Mouse (Mus musculus) gonadal fat pad, adult 2 months (tissue): ENCODE results near the gene Fam173a. TPM values are rescaled to one million over a fixed set of nuclear protein-coding genes. Genes with fewer than 3 reads are reported as not detected.
"Not testable (repeated sequence)": the region's sequence is repeated elsewhere in the genome, so short reads cannot be mapped to it uniquely, and the experiment has no call there.

ENCODE experiments used
- DNase-seq: peaks from one replicate; pipeline ENCODE4 v3.0.0-alpha.2; 2012; ENCODE audit warnings: low read depth
- polyA plus RNA-seq: library from polyadenylated mRNA; depleted of rRNA; stranded (reverse); fragments of >200 nt; gene quantifications from 2 replicates; pipeline ENCODE4 v1.2.3, GENCODE M21; 2012; rRNA removed

Gene Fam173a
- polyA plus RNA-seq, 1 experiment: 133 TPM

GRCm38 (mm10) chr17:25761561-25761970, 31.1 kb downstream of the Fam173a start:
- no peak for DNase-seq

GRCm38 (mm10) chr17:25760148-25760547, 32.6 kb downstream of the Fam173a start:
- no peak for DNase-seq

DNA sequence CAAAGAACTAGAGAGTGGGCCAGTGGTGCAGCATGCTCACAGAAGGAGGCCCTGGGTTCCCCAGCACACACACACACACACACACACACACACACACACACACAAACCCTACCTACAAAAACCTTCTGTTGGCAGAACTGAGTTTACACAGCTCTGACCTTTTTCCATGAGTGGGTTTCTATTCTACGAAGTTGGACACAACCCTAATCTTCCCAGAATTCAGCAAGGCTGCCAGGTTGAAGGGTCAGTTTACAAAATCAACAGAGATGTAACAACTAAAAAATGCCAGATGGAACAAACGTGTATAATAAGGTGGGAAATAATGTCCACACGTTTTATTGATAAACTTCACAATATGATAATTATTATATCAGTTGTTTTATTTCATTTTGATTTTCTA, 35.0 kb downstream of the Fam173a start:
- no peak for DNase-seq

DNA sequence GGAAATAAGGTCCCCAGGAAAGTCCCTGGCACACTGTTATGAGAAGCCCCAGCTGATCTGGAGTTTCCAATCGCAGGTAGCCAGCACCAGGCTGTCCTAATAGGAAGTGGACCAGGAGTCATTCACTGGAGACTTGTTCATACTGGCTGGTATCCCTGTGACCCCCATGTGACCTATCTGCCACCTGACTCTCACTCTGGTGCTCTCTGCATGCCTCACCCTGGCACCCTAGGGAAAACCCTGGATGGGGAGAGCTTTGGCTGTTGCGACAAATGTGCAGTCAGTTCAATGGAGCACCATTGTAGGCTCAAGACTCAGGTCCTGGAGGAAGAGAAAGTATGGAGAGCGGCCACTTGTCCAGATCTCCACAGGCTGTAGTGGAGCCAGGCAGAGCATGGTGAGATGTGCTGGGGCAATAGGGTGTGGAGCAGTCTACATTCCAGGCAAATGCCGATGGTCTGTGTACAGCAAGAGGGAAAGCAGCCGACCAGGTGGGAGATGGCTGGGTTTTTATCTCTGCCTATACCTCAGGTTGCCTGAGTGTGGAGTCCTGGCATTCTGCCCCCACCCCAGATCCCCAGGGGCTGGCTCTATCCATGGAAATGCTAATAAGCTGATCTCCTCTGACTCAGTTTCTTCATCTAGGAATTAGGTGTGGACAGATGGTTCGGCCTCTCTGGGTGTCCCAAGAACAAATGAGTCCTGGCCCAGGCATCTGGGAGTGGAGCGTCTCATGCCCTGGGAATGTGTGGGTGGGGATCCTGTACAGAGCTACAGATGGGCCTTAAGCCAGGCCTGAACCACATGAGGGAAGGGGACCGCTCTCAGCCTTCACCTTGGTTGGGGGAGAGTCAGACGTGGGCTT, 36.1 kb downstream of the Fam173a start:
- DNase-seq: no peak

DNA sequence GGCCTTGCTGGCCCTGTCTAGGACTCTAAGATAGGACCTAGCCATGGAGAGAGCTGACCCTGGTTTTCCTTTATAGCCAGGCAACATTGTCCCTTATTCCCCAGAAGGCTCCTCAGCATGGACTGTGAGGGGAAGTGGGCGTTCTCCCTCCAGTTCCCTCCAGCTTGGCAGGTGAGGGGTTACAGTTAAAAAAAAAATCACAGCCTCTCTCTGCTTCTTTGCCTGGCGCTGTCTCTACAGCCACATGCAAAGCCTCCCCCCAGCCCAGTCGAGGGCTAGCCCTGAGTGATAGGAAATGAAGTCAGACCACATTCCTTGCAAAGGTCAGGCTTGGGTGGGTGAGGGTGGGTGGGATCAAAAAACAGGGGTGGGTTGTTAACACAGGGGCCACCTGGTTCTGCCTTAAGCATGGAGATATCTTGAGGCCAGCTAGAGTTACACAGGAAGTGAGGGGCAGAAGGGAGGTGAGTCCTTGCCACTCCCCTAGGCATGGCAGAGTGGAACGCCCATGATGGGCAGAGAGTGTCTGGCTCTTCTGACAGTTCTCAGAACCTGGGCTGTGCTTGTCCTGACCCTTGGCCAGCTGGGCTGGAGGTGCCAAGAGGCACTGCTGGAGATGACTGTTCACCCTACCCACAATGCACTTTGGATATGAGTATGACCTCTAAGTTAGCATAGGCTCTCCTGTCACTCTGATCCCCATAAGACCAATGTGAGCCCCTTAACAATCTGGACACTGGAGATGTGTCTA, 36.9 kb downstream of the Fam173a start:
- DNase-seq: no peak

GRCm38 (mm10) chr17:25755086-25755485, 37.6 kb downstream of the Fam173a start:
- DNase-seq: no peak

DNA sequence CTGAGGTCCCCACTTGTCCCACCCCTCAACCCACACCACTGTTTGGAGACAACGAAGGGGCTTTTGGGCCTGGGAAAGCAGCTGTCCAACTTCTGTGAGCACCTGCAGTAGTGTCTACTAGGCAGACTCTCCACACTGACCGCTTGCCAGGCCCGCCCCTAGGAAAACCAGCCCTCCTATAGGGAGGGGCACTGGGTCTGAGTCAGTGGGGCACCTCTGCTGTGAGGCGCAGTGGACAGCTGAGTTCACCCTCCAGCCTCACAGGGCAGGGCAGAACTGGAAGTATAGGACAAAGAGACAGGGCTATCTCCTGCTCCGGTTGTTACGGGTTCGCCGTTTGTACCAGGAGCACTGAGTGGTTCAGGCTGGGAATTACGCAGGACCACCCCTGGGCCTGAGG, 38.5 kb downstream of the Fam173a start, which contains the start of gene Msln:
Gene Msln, minus strand, starts transcription at position 138 of the 400 bp plus-strand sequence.
- DNase-seq: no peak

DNA sequence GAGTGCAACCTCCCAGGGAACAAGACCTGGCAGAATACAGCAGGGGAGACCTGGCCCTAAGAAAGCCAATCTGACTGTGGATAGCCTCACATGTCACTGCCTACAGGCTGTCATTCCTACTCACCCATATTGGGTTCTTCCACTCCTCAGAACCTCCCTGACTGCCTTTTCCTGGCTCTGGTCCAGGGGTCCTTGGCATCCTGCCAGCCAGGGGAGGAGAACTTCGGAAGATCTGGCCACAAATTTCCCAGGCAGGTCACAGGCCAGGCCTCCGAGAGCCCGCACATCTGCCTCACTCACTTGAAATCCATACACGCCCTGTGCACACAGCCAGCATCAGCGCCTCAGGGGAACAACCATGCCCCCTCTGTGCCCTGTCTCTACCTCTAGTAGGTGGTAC, 41.3 kb downstream of the Fam173a start:
- DNase-seq: no peak

DNA sequence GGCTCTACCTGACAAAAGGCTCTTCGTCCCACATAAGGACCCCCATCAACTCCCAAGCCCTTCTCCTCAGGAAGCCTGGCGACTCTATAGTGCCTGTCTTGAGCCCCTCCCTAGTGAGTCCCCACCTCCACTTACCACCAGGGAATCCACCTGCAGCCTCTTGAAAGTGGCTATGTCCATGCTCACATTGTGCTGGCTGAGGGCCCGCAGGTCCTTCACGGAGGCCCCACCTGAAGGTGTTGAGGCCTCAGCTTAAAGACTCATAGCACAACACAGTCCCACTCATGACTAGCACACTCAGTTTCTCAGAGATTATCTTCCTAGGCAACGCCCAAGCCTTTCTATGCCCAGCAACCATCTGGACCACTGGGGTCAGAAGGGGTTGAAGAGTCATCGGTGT, 43.4 kb downstream of the Fam173a start:
- no peak for DNase-seq

- DNase-seq: no peak
Observed at GRCm38 (mm10) chr17:25748238-25748637, 44.5 kb downstream of the Fam173a start.

DNA sequence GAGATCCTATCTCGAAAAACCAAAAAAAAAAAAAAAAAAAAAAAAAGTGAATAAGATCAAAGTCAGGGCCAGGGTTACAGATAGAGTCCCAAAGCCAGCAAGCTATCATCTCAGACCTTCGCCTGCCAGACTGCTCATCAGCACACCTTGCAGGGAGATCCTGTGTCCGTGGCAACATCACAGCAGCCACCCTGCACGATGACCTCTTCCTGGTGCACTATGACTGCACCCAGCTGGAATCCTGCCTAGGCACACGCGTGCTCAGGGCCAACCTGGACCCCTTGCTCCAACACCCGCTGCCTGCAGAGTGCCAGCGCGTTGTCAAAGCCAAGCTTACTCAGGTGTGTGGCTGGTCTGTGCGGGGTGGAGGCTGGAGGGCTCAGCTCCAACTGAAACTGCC, 48.4 kb downstream of the Fam173a start:
- DNase-seq: no peak

- no peak for DNase-seq
Observed at GRCm38 (mm10) chr17:25743831-25744230, 48.9 kb downstream of the Fam173a start.

DNA sequence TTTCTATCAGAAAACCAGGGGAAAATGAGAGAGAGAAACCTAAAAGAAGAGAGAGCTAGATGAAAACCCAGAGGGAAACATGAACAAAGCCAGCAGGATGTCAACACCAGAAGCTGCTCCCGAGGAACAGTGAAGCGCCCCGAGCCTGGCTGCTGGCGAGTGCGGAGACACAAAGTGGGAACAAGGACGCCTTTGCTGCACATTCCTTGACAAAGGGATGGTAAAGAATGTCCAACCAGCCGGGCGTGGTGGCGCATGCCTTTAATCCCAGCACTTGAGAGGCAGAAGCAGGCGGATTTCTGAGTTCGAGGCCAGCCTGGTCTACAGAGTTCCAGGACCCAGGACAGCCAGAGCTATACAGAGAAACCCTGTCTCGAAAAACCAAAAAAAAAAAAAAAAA, 51.2 kb downstream of the Fam173a start:
- DNase-seq: not testable (repeated sequence)

Other genes starting within 250 kb of the Fam173a start
- 1.0 and 1.2 TPM in 2 replicates for gene Sox8, start 222.2 kb downstream of the Fam173a start, polyA plus RNA-seq
- 23.3 and 24.8 TPM in 2 replicates for gene Lmf1, start 213.8 kb downstream of the Fam173a start, polyA plus RNA-seq
- not detected in 2 replicates for gene Gng13, start 75.7 kb downstream of the Fam173a start, polyA plus RNA-seq
- 2.6 and 2.9 TPM in 2 replicates for gene Chtf18, start 65.5 kb downstream of the Fam173a start, polyA plus RNA-seq
- 25.8 and 28.8 TPM in 2 replicates for gene Rpusd1, start 65.2 kb downstream of the Fam173a start, polyA plus RNA-seq
- gene Mslnl, start 56.9 kb downstream of the Fam173a start, polyA plus RNA-seq: 0.36 and 0.38 TPM in 2 replicates
- gene Msln, start 38.5 kb downstream of the Fam173a start, polyA plus RNA-seq: 17.7 and 34.7 TPM in 2 replicates
- gene Narfl, start 19.1 kb downstream of the Fam173a start, polyA plus RNA-seq: 19.1 and 23.9 TPM in 2 replicates
- 45.8 and 47.3 TPM in 2 replicates for gene Haghl, start 7.2 kb downstream of the Fam173a start, polyA plus RNA-seq
- 0.29 and 0.30 TPM in 2 replicates for gene Ccdc78, start 6.3 kb downstream of the Fam173a start, polyA plus RNA-seq
- 0.23 TPM in 1 of 2 replicates, not detected in the other for gene AC134908.4, start 2.8 kb upstream of the Fam173a start, polyA plus RNA-seq
- 22.2 and 31.4 TPM in 2 replicates for gene Metrn, start 4.2 kb upstream of the Fam173a start, polyA plus RNA-seq
- 0.58 and 0.81 TPM in 2 replicates for gene Fbxl16, start 16.2 kb upstream of the Fam173a start, polyA plus RNA-seq
- 32.1 and 36.4 TPM in 2 replicates for gene Wdr24, start 30.7 kb upstream of the Fam173a start, polyA plus RNA-seq
- 91.2 and 94.5 TPM in 2 replicates for gene Jmjd8, start 36.0 kb upstream of the Fam173a start, polyA plus RNA-seq
- gene Stub1, start 40.5 kb upstream of the Fam173a start, polyA plus RNA-seq: 219 and 228 TPM in 2 replicates
- gene Rhbdl1, start 44.4 kb upstream of the Fam173a start, polyA plus RNA-seq: 129 and 138 TPM in 2 replicates
- 47.4 and 55.8 TPM in 2 replicates for gene Gm20683, start 48.9 kb upstream of the Fam173a start, polyA plus RNA-seq
- 54.0 and 60.0 TPM in 2 replicates for gene Rhot2, start 52.0 kb upstream of the Fam173a start, polyA plus RNA-seq
- 27.1 and 35.9 TPM in 2 replicates for gene Wdr90, start 68.6 kb upstream of the Fam173a start, polyA plus RNA-seq
- gene Mcrip2, start 75.9 kb upstream of the Fam173a start, polyA plus RNA-seq: 58.8 and 61.7 TPM in 2 replicates
- 89.7 and 105 TPM in 2 replicates for gene Mettl26, start 82.2 kb upstream of the Fam173a start, polyA plus RNA-seq
- 0.95 and 1.1 TPM in 2 replicates for gene Wfikkn1, start 88.0 kb upstream of the Fam173a start, polyA plus RNA-seq
- 49.5 and 51.3 TPM in 2 replicates for gene Rab40c, start 126.8 kb upstream of the Fam173a start, polyA plus RNA-seq
- gene Pigq, start 152.0 kb upstream of the Fam173a start, polyA plus RNA-seq: 122 and 144 TPM in 2 replicates
- gene Nhlrc4, start 152.1 kb upstream of the Fam173a start, polyA plus RNA-seq: 7.0 and 12.9 TPM in 2 replicates
- 2.4 TPM in 2 replicates for gene A930017K11Rik, start 159.7 kb upstream of the Fam173a start, polyA plus RNA-seq
- gene Capn15, start 192.9 kb upstream of the Fam173a start, polyA plus RNA-seq: 27.6 and 28.1 TPM in 2 replicates